Mouse (Mus musculus) midbrain, embryonic 14.5 days (tissue): ENCODE measurements around the gene Chat. TPM values are rescaled to one million over a fixed set of nuclear protein-coding genes. Genes with fewer than 3 reads are reported as not detected.

Experiments used
- ATAC-seq: fragments of 200-750 bp; cut with Nextera tagmentation; 2 replicates; pipeline ENCODE4 v1.8.0; 2017; ENCODE audit warnings: moderate number of reproducible peaks, moderate library complexity; ENCODE audit not compliant: low FRiP score, low TSS enrichment
- DNase-seq: peaks from one replicate; pipeline ENCODE4 v3.0.0-alpha.2; 2015
- H3K27ac ChIP-seq: fragments of 300-500 bp; sonication (generic); replicated peaks from 2 replicates; pipeline ENCODE4 v1.5.1; 2014; ENCODE audit warnings: mild to moderate bottlenecking, low read depth, low read length, moderate library complexity
- H3K27me3 ChIP-seq: fragments of 300-500 bp; sonication (generic); 2 replicates; pipeline ENCODE4 v1.6.1; 2014; ENCODE audit warnings: low read length, control low read depth, mixed read lengths; ENCODE audit not compliant: control insufficient read depth, insufficient read depth
- H3K36me3 ChIP-seq: fragments of 300-500 bp; sonication (generic); 2 replicates; pipeline ENCODE4 v1.6.1; 2014; ENCODE audit warnings: low read length, control low read depth; ENCODE audit not compliant: control insufficient read depth, insufficient read depth
- H3K4me1 ChIP-seq: fragments of 300-500 bp; sonication (generic); 2 replicates; pipeline ENCODE4 v1.6.1; 2014; ENCODE audit warnings: mild to moderate bottlenecking, antibody characterized with exemption, low read length, control low read depth; ENCODE audit not compliant: control insufficient read depth, insufficient read depth
- H3K4me2 ChIP-seq: fragments of 300-500 bp; sonication (generic); 2 replicates; pipeline ENCODE4 v1.6.1; 2014; ENCODE audit warnings: mild to moderate bottlenecking, low read length, moderate library complexity
- H3K4me3 ChIP-seq: fragments of 300-500 bp; sonication (generic); replicated peaks from 2 replicates; pipeline ENCODE4 v1.5.1; 2014; ENCODE audit warnings: low read depth, low read length
- H3K9ac ChIP-seq: fragments of 300-500 bp; sonication (generic); replicated peaks from 2 replicates; pipeline ENCODE4 v1.6.1; 2014; ENCODE audit warnings: mild to moderate bottlenecking, low read length, moderate library complexity
- H3K9me3 ChIP-seq: fragments of 300-500 bp; sonication (generic); 2 replicates; pipeline ENCODE4 v1.6.1; 2016; ENCODE audit warnings: low read length, control low read depth, mixed read lengths; ENCODE audit not compliant: control insufficient read depth
- WGBS: fragments of 180-500 bp; shearing (Covaris S2); extraction: QIAGEN DNeasy Blood & Tissue Kit; methylation state at CpG from one replicate; pipeline ENCODE4 v1.1.7; 2014; 5-methylcytosine and 5-hydroxymethylcytosine counted together
- polyA plus RNA-seq: library from polyadenylated mRNA; unstranded; fragments of >200 nt; fragmentation: Nextera tagmentation; extraction: Ambion mirVana; gene quantifications from 2 replicates; pipeline ENCODE4 v1.2.1, GENCODE M21; 2014

Chat gene
- polyA plus RNA-seq, 1 experiment from 2014 or later, result 0.14 TPM

- Histone ChIP-seq H3K27me3 (peaks cover 50% of the 10 kb centered on the region), H3K36me3 (no peaks in the 10 kb centered on the region), H3K4me3 (no peak overlapping the region), H3K9me3 (no peaks in the 10 kb centered on the region), H3K9ac (no peak overlapping the region), H3K27ac (no peak overlapping the region), H3K4me1 (peaks cover 15% of the 10 kb centered on the region), H3K4me2 (no peak overlapping the region)
- ATAC-seq (no peak), DNase-seq (peak; percentile 46)
- 9% methylated on average over 5 of the region's 5 CpGs for WGBS
These were observed 1.8 kb upstream of the Chat start for GRCm38 (mm10) chr14:32467606-32468005.

- peaks cover 15% of the 10 kb centered on the region for H3K4me1 ChIP-seq
- ATAC-seq (no peak), DNase-seq (no peak)
- H3K4me3 ChIP-seq, result peak overlapping the region; percentile 39
- H3K9me3 ChIP-seq, result no peaks in the 10 kb centered on the region
- WGBS, result under 1% methylated on average over 9 of the region's 11 CpGs
- H3K27me3 ChIP-seq, result peaks cover 71% of the 10 kb centered on the region
- peak overlapping the region; percentile 68 for H3K4me2 ChIP-seq
- no peak overlapping the region for H3K27ac ChIP-seq
- H3K36me3 ChIP-seq, result no peaks in the 10 kb centered on the region
- H3K9ac ChIP-seq, result peak overlapping the region; percentile 34; the same call in 1 of the 2 replicates
These were observed 301 bp downstream of the Chat start for GRCm38 (mm10) chr14:32465506-32465870.

DNA sequence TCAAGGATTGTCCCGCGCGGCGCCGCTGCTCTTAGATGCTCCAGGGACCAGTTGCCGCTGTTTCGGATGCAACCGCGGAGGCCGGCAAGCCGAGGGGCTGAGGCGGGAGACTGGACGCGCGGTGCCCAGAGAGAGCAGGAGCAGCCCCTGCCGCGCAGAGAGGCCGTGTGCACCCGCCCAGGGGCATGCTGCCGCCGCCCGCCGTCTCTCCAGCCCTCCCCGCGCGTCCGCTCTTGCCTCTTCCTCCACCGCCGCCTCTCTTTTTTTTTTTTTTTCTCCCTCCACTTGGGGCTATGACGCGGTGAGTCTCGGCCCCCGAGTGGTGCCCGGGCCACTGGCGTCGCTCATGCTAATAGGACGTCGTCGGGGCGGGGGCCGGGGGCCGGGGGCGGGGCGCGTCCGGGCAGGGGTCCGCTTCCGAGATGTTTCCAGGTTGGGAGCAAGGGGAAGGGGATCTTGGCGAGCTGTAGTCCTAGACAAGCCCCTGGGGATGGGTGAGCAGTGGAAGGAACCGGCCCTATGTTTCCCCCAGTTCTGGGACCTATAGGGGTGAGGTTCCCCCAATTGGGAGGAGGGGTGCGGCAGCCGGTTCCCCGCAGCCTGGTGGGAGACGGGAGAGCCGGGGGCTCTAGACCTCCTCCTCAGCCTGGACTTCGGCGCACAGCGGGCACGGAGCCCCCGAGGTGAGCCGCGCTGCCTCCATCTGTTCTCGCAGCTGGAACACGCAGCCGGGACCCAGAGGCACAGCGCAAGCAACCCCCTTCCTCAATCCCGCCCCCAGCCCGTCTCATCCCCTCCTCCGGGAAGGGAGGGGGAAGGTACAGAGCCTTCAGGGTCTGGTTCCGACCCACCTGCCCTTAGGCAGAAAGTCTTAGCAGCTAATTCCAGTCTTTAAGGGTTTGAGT lies 936 bp downstream of the Chat start, which contains the start of gene Slc18a3:
Gene Slc18a3, minus strand, starts transcription at position 250 of the 905 bp plus-strand sequence.
- DNase-seq, result peak; percentile 54
- no peak within 1 kb of the TSS for H3K27ac ChIP-seq
- H3K4me2 ChIP-seq, result peak within 1 kb of the TSS; percentile 68
- H3K9me3 ChIP-seq, result no peaks in the 10 kb centered on the region
- WGBS, result 1% methylated on average over 66 of the region's 70 CpGs
- peaks cover 78% of the 10 kb centered on the region for H3K27me3 ChIP-seq
- peak within 1 kb of the TSS; percentile 34; the same call in 1 of the 2 replicates for H3K9ac ChIP-seq
- no peaks in the 10 kb centered on the region for H3K36me3 ChIP-seq
- H3K4me3 ChIP-seq, result peak within 1 kb of the TSS; percentile 39
- peaks cover 15% of the 10 kb centered on the region for H3K4me1 ChIP-seq
- ATAC-seq, result no peak; the same call in 1 of the 2 replicates

DNA sequence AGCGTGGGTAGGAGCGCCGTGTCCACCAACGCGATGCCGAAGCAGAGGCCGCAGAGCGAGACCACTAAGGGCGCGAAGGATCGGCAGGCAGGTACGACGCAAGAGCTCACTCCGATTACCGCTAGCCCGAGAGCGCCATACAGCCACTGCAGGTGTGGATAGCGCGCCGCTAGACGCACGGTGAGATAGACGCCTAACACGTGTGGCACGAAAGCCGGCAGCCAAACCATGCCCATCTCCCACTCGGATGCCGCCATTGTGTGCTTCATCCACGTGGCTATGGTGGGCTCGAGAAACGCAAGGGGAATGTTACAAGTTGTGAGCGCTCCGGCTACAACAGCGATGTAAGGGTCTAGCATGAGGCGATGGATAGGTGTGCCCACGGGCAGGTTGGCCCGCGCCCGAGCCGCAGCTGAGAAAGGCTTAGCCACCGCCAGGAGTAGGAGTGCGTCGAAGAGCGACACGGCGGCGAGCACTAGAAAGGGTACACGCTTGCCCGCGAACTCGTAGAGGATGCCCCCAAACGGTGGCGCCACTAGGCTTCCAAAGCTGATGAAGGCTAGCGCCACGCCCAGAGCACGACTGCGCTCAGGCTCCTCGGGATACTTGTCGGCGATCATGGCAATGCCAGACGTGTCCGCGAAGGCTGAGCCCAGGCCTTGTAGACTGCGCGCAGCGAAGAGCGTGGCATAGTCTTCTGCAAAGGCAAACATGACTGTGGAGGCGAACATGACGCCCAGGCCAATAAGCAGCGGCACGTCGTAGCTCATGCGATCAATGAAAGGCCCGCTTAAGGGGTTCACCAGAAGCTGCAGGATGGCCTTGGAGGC lies 2.4 kb downstream of the Chat start:
- H3K9me3 ChIP-seq, result no peaks in the 10 kb centered on the region
- DNase-seq (peak; percentile 45), ATAC-seq (no peak)
- no peak overlapping the region for H3K9ac ChIP-seq
- H3K27me3 ChIP-seq, result peaks cover 91% of the 10 kb centered on the region
- H3K36me3 ChIP-seq, result no peaks in the 10 kb centered on the region
- WGBS, result 2% methylated on average over 74 of the region's 74 CpGs
- H3K4me1 ChIP-seq, result peaks cover 15% of the 10 kb centered on the region
- no peak overlapping the region for H3K27ac ChIP-seq
- peak overlapping the region; percentile 39; the same call in 1 of the 2 replicates for H3K4me3 ChIP-seq
- peak overlapping the region; percentile 32 for H3K4me2 ChIP-seq

GRCm38 (mm10) chr14:32452552-32452951 lies 13.2 kb downstream of the Chat start:
- Histone ChIP-seq H3K27me3 (0 out of 2 replicates have a peak, but pooled peaks cover 6% of the 10 kb centered on the region), H3K36me3 (no peaks in the 10 kb centered on the region), H3K4me1 (no peaks in the 10 kb centered on the region), H3K4me2 (no peak overlapping the region), H3K27ac (no peak overlapping the region), H3K4me3 (no peak overlapping the region), H3K9ac (no peak overlapping the region), H3K9me3 (no peaks in the 10 kb centered on the region)
- 26% methylated on average over 4 of the region's 4 CpGs for WGBS
- ATAC-seq (no peak), DNase-seq (no peak)

- no peak overlapping the region for H3K27ac ChIP-seq
- no peaks in the 10 kb centered on the region for H3K36me3 ChIP-seq
- H3K9me3 ChIP-seq, result no peaks in the 10 kb centered on the region
- ATAC-seq (no peak), DNase-seq (no peak)
- no peak overlapping the region for H3K9ac ChIP-seq
- H3K4me2 ChIP-seq, result no peak overlapping the region
- WGBS, result 90% methylated on average over 6 of the region's 6 CpGs
- H3K4me3 ChIP-seq, result no peak overlapping the region
- H3K4me1 ChIP-seq, result 0 out of 2 replicates have a peak, but pooled peaks cover 5% of the 10 kb centered on the region
- H3K27me3 ChIP-seq, result no peaks in the 10 kb centered on the region
These were observed 18.8 kb downstream of the Chat start for GRCm38 (mm10) chr14:32446989-32447388.

- peak; percentile 41 for DNase-seq
- H3K9ac ChIP-seq, result no peak overlapping the region
These were observed 22.3 kb downstream of the Chat start for GRCm38 (mm10) chr14:32443446-32443845.

GRCm38 (mm10) chr14:32439744-32440143 lies 26.0 kb downstream of the Chat start:
- no peaks in the 10 kb centered on the region for H3K27me3 ChIP-seq
- H3K4me3 ChIP-seq, result no peak overlapping the region
- H3K27ac ChIP-seq, result no peak overlapping the region
- ATAC-seq, result no peak
- no peak overlapping the region for H3K4me2 ChIP-seq
- WGBS, result 30% methylated on average over 3 of the region's 3 CpGs
- no peak overlapping the region for H3K9ac ChIP-seq
- no peaks in the 10 kb centered on the region for H3K9me3 ChIP-seq
- peaks cover 10% of the 10 kb centered on the region; the same call in 1 of the 2 replicates for H3K4me1 ChIP-seq
- peak; percentile 23 for DNase-seq
- no peaks in the 10 kb centered on the region for H3K36me3 ChIP-seq

More at GRCm38 (mm10) chr14:32443446-32443845, 22.3 kb downstream of the Chat start:
- Histone ChIP-seq H3K27ac (no peak overlapping the region), H3K36me3 (no peaks in the 10 kb centered on the region), H3K9me3 (no peaks in the 10 kb centered on the region), H3K4me1 (peaks cover 10% of the 10 kb centered on the region; the same call in 1 of the 2 replicates), H3K4me3 (no peak overlapping the region), H3K4me2 (no peak overlapping the region), H3K27me3 (no peaks in the 10 kb centered on the region)
- WGBS, result 16% methylated on average over 8 of the region's 8 CpGs
- ATAC-seq, result no peak
